Mouse (Mus musculus): Measurements from ENCODE around the gene Ankrd34a. TPM values are rescaled to one million over a fixed set of nuclear protein-coding genes. Genes with fewer than 3 reads are reported as not detected.
"Not testable (repeated sequence)": the region's sequence is repeated elsewhere in the genome, so short reads cannot be mapped to it uniquely, and the experiment has no call there.

The Ankrd34a gene
- polyA plus RNA-seq, 1 experiment from 2014 or later = 1.3 TPM

GRCm38 (mm10) chr3:96601941-96602703 is 5.7 kb downstream of the Ankrd34a start:
- H3K4me2 ChIP-seq (replicated peaks; ENCODE audit: low read depth) = peak overlapping the region; percentile 69
- no peaks in the 10 kb centered on the region for H3K36me3 ChIP-seq (ENCODE audit: control insufficient read depth, insufficient read depth, low read length)
- WGBS = 30% methylated on average over 10 of the region's 10 CpGs
- TF ChIP-seq CTCF (IDR thresholded peaks at IDR 0.05; ENCODE audit: low read depth) (peak; percentile 7; the same call in 1 of the 2 replicates), EP300 (optimal IDR thresholded peaks at IDR 0.05) (no peak)
- H3K9ac ChIP-seq (ENCODE audit: low read length) = peak overlapping the region; percentile 72
- DNase-seq (ENCODE audit: low spot score) = no peak
- no peaks in the 10 kb centered on the region for H3K27me3 ChIP-seq (ENCODE audit: control insufficient read depth, insufficient read depth, low read length)
- H3K27ac ChIP-seq (replicated peaks) = peak overlapping the region; percentile 97
- H3K9me3 ChIP-seq (ENCODE audit: control insufficient read depth, low read length) = no peaks in the 10 kb centered on the region
- no peak for ATAC-seq (ENCODE audit: low FRiP score, low TSS enrichment)
- H3K4me3 ChIP-seq (ENCODE audit: low read depth, low read length) = peak overlapping the region; percentile 61
- 0 out of 2 replicates have a peak, but pooled peaks cover 3% of the 10 kb centered on the region for H3K4me1 ChIP-seq (replicated peaks; ENCODE audit: control insufficient read depth, insufficient read depth)

GRCm38 (mm10) chr3:96602704-96603084 is 6.3 kb downstream of the Ankrd34a start:
- ATAC-seq (ENCODE audit: low FRiP score, low TSS enrichment) (no peak), DNase-seq (ENCODE audit: low spot score) (no peak)
- Histone ChIP-seq H3K27ac (replicated peaks) (peak overlapping the region; percentile 97), H3K4me3 (ENCODE audit: low read depth, low read length) (peak overlapping the region; percentile 61), H3K9ac (ENCODE audit: low read length) (peak overlapping the region; percentile 47; the same call in 1 of the 2 replicates), H3K9me3 (ENCODE audit: control insufficient read depth, low read length) (no peaks in the 10 kb centered on the region), H3K4me2 (replicated peaks; ENCODE audit: low read depth) (peak overlapping the region; percentile 69), H3K4me1 (replicated peaks; ENCODE audit: control insufficient read depth, insufficient read depth) (0 out of 2 replicates have a peak, but pooled peaks cover 3% of the 10 kb centered on the region), H3K36me3 (ENCODE audit: control insufficient read depth, insufficient read depth, low read length) (no peaks in the 10 kb centered on the region), H3K27me3 (ENCODE audit: control insufficient read depth, insufficient read depth, low read length) (no peaks in the 10 kb centered on the region)
- WGBS = 17% methylated on average over 5 of the region's 5 CpGs
- TF ChIP-seq CTCF (IDR thresholded peaks at IDR 0.05; ENCODE audit: low read depth) = no peak
- TF ChIP-seq EP300 (optimal IDR thresholded peaks at IDR 0.05) = no peak

GRCm38 (mm10) chr3:96603311-96603710 is 6.9 kb downstream of the Ankrd34a start:
- DNase-seq (ENCODE audit: low spot score) (no peak), ATAC-seq (ENCODE audit: low FRiP score, low TSS enrichment) (no peak)
- H3K4me3 ChIP-seq (ENCODE audit: low read depth, low read length) = 0 out of 2 replicates have a peak overlapping the region, but pooled peaks have one; percentile 61
- H3K9me3 ChIP-seq (ENCODE audit: control insufficient read depth, low read length) = no peaks in the 10 kb centered on the region
- no peak for TF ChIP-seq CTCF (IDR thresholded peaks at IDR 0.05; ENCODE audit: low read depth)
- TF ChIP-seq EP300 (optimal IDR thresholded peaks at IDR 0.05) = no peak
- no peaks in the 10 kb centered on the region for H3K36me3 ChIP-seq (ENCODE audit: control insufficient read depth, insufficient read depth, low read length)
- WGBS = 43% methylated on average over 5 of the region's 5 CpGs
- H3K27me3 ChIP-seq (ENCODE audit: control insufficient read depth, insufficient read depth, low read length) = no peaks in the 10 kb centered on the region
- H3K9ac ChIP-seq (ENCODE audit: low read length) = no peak overlapping the region
- H3K4me1 ChIP-seq (replicated peaks; ENCODE audit: control insufficient read depth, insufficient read depth) = no peaks in the 10 kb centered on the region
- H3K4me2 ChIP-seq (replicated peaks; ENCODE audit: low read depth) = peak overlapping the region; percentile 69; the same call in 1 of the 2 replicates
- H3K27ac ChIP-seq (replicated peaks) = peak overlapping the region; percentile 97

- H3K27ac ChIP-seq (replicated peaks); H3K4me3 ChIP-seq (ENCODE audit: low read depth, low read length); H3K4me1 ChIP-seq (replicated peaks; ENCODE audit: control insufficient read depth, insufficient read depth); DNase-seq (ENCODE audit: low spot score); H3K27me3 ChIP-seq (ENCODE audit: control insufficient read depth, insufficient read depth, low read length); ATAC-seq (ENCODE audit: low FRiP score, low TSS enrichment); H3K9me3 ChIP-seq (ENCODE audit: control insufficient read depth, low read length); H3K9ac ChIP-seq (ENCODE audit: low read length); H3K4me2 ChIP-seq (replicated peaks; ENCODE audit: low read depth); H3K36me3 ChIP-seq (ENCODE audit: control insufficient read depth, insufficient read depth, low read length): not testable (repeated sequence)
- WGBS = 87% methylated on average over 3 of the region's 4 CpGs
Measured at GRCm38 (mm10) chr3:96606007-96606406, 9.6 kb downstream of the Ankrd34a start.

- 88% methylated on average over 4 of the region's 4 CpGs for WGBS
- Histone ChIP-seq H3K4me3 (ENCODE audit: low read depth, low read length) (no peak overlapping the region), H3K4me2 (replicated peaks; ENCODE audit: low read depth) (no peak overlapping the region), H3K36me3 (ENCODE audit: control insufficient read depth, insufficient read depth, low read length) (no peaks in the 10 kb centered on the region), H3K27ac (replicated peaks) (no peak overlapping the region), H3K9ac (ENCODE audit: low read length) (no peak overlapping the region), H3K9me3 (ENCODE audit: control insufficient read depth, low read length) (no peaks in the 10 kb centered on the region), H3K27me3 (ENCODE audit: control insufficient read depth, insufficient read depth, low read length) (no peaks in the 10 kb centered on the region), H3K4me1 (replicated peaks; ENCODE audit: control insufficient read depth, insufficient read depth) (no peaks in the 10 kb centered on the region)
- ATAC-seq (ENCODE audit: low FRiP score, low TSS enrichment) (no peak), DNase-seq (ENCODE audit: low spot score) (no peak)
- TF ChIP-seq CTCF (IDR thresholded peaks at IDR 0.05; ENCODE audit: low read depth) (no peak), EP300 (optimal IDR thresholded peaks at IDR 0.05) (no peak)
Measured at GRCm38 (mm10) chr3:96606618-96607017, 10.2 kb downstream of the Ankrd34a start.

- 87% methylated on average over 3 of the region's 3 CpGs for WGBS
- H3K9me3 ChIP-seq (ENCODE audit: control insufficient read depth, low read length) = no peaks in the 10 kb centered on the region
- ATAC-seq (ENCODE audit: low FRiP score, low TSS enrichment) = no peak
- no peak overlapping the region for H3K4me2 ChIP-seq (replicated peaks; ENCODE audit: low read depth)
- TF ChIP-seq CTCF (IDR thresholded peaks at IDR 0.05; ENCODE audit: low read depth) (no peak), EP300 (optimal IDR thresholded peaks at IDR 0.05) (no peak)
- H3K4me1 ChIP-seq (replicated peaks; ENCODE audit: control insufficient read depth, insufficient read depth) = no peaks in the 10 kb centered on the region
- no peak overlapping the region for H3K4me3 ChIP-seq (ENCODE audit: low read depth, low read length)
- H3K27me3 ChIP-seq (ENCODE audit: control insufficient read depth, insufficient read depth, low read length) = no peaks in the 10 kb centered on the region
- H3K27ac ChIP-seq (replicated peaks) = no peak overlapping the region
- no peaks in the 10 kb centered on the region for H3K36me3 ChIP-seq (ENCODE audit: control insufficient read depth, insufficient read depth, low read length)
- H3K9ac ChIP-seq (ENCODE audit: low read length) = no peak overlapping the region
- DNase-seq (ENCODE audit: low spot score) = no peak
Measured at GRCm38 (mm10) chr3:96617941-96618340, 21.5 kb downstream of the Ankrd34a start.

Measured in stomach, postnatal 0 days (tissue).